Mouse (Mus musculus): ENCODE data around the gene Zfp275.
"Not testable (repeated sequence)": the region's sequence is repeated elsewhere in the genome, so short reads cannot be mapped to it uniquely, and the experiment has no call there.

Gene Zfp275

GRCm38 (mm10) chrX:73342483-73342895, at the start of gene Zfp275:
Zfp275 (plus strand) TSS chrX:73342621.
- peak; percentile 72 for DNase-seq (ENCODE audit: low read depth)

- DNase-seq (ENCODE audit: low read depth), result not testable (repeated sequence)
Measured at GRCm38 (mm10) chrX:73292876-73293275, 49.5 kb upstream of the Zfp275 start, which contains the start of the genes Xlr5a and Xlr5c. Xlr5a (minus strand) TSS chrX:73292976. Xlr5c (minus strand) TSS chrX:73292976.

- not testable (repeated sequence) for DNase-seq (ENCODE audit: low read depth)
Measured at GRCm38 (mm10) chrX:73295745-73296144, 46.7 kb upstream of the Zfp275 start.

GRCm38 (mm10) chrX:73312522-73312921, 29.9 kb upstream of the Zfp275 start:
- peak; percentile 62 for DNase-seq (ENCODE audit: low read depth)

GRCm38 (mm10) chrX:73321029-73321428, 21.4 kb upstream of the Zfp275 start:
- no peak for DNase-seq (ENCODE audit: low read depth)

GRCm38 (mm10) chrX:73327215-73327614, 15.2 kb upstream of the Zfp275 start:
- no peak for DNase-seq (ENCODE audit: low read depth)

- no peak for DNase-seq (ENCODE audit: low read depth)
Measured at GRCm38 (mm10) chrX:73333548-73333947, 8.9 kb upstream of the Zfp275 start.

GRCm38 (mm10) chrX:73336740-73337139, 5.7 kb upstream of the Zfp275 start, which contains the start of gene Gm45015:
Gm45015 (minus strand) TSS chrX:73336840.
- no peak for DNase-seq (ENCODE audit: low read depth)

- no peak for DNase-seq (ENCODE audit: low read depth)
Measured at GRCm38 (mm10) chrX:73341473-73341872, 948 bp upstream of the Zfp275 start.

GRCm38 (mm10) chrX:73342068-73342467, 353 bp upstream of the Zfp275 start:
- no peak for DNase-seq (ENCODE audit: low read depth)

GRCm38 (mm10) chrX:73342941-73343735, 717 bp downstream of the Zfp275 start:
- DNase-seq (ENCODE audit: low read depth), result peak; percentile 41

GRCm38 (mm10) chrX:73343802-73344201, 1.4 kb downstream of the Zfp275 start:
- DNase-seq (ENCODE audit: low read depth), result no peak

GRCm38 (mm10) chrX:73344346-73344745, 1.9 kb downstream of the Zfp275 start:
- DNase-seq (ENCODE audit: low read depth), result no peak

- no peak for DNase-seq (ENCODE audit: low read depth)
Measured at GRCm38 (mm10) chrX:73356163-73356562, 13.7 kb downstream of the Zfp275 start.

GRCm38 (mm10) chrX:73356719-73357118, 14.3 kb downstream of the Zfp275 start:
- DNase-seq (ENCODE audit: low read depth), result no peak

GRCm38 (mm10) chrX:73363291-73363690, 20.9 kb downstream of the Zfp275 start:
- DNase-seq (ENCODE audit: low read depth), result no peak

- no peak for DNase-seq (ENCODE audit: low read depth)
Measured at GRCm38 (mm10) chrX:73384419-73384818, 42.0 kb downstream of the Zfp275 start.

- DNase-seq (ENCODE audit: low read depth), result no peak
Measured at GRCm38 (mm10) chrX:73384924-73385323, 42.5 kb downstream of the Zfp275 start.

- no peak for DNase-seq (ENCODE audit: low read depth)
Measured at GRCm38 (mm10) chrX:73391481-73391880, 49.1 kb downstream of the Zfp275 start.

- DNase-seq (ENCODE audit: low read depth), result no peak
Measured at GRCm38 (mm10) chrX:73396446-73396845, 54.0 kb downstream of the Zfp275 start.

- DNase-seq (ENCODE audit: low read depth), result not testable (repeated sequence)
Measured at GRCm38 (mm10) chrX:73398636-73399035, 56.2 kb downstream of the Zfp275 start, which contains the start of gene Gm18336. Gm18336 (minus strand) TSS chrX:73398736.

GRCm38 (mm10) chrX:73400951-73401350, 58.5 kb downstream of the Zfp275 start:
- DNase-seq (ENCODE audit: low read depth), result no peak

- no peak for DNase-seq (ENCODE audit: low read depth)
Measured at GRCm38 (mm10) chrX:73401616-73402015, 59.2 kb downstream of the Zfp275 start.
